In genomic region chr6:55223986-55224385, GRCm38 (mm10) we compare ENCODE assay signal across 17 mouse cellular contexts. TPM values are rescaled to one million over a fixed set of nuclear protein-coding genes. Genes with fewer than 3 reads are reported as not detected.
"Had no signal": no experiment of that assay in that cellular context is flagged by ENCODE, and none has a peak within 500 bp of the region (broad histone marks: within the 10 kb centered on the region; RNA-seq: fewer than 3 reads in every experiment).

No protein-coding gene starts in this region.

- H3K27ac ChIP-seq: neural tube, embryonic 15.5 days; stomach, embryonic 15.5 days; stomach, postnatal 0 days had no signal

- H3K4me3 ChIP-seq: neural tube, embryonic 15.5 days; stomach, embryonic 15.5 days had no signal

- H3K9me3 ChIP-seq: neural tube, embryonic 15.5 days; stomach, embryonic 15.5 days had no signal

- H3K27me3 ChIP-seq: neural tube, embryonic 15.5 days; stomach, embryonic 15.5 days had no signal

- DNase-seq: retina, postnatal 1 day; right cerebral cortex, adult 18-20 months; right cerebral cortex, postnatal 14 days; right cerebral cortex, postnatal 25 days; right cerebral cortex, postnatal 4 days; spleen, adult 18-20 months; thymus, adult 18-20 months; thymus, adult 2 months; thymus, postnatal 14 days; thymus, postnatal 25 days; thymus, postnatal 36 days; thymus, postnatal 4 days had no signal

- H3K9ac ChIP-seq: neural tube, embryonic 15.5 days; stomach, embryonic 15.5 days had no signal

- H3K4me1 ChIP-seq: neural tube, embryonic 15.5 days; stomach, embryonic 15.5 days had no signal

- H3K4me2 ChIP-seq: neural tube, embryonic 15.5 days; stomach, embryonic 15.5 days had no signal

RNA-seq across cellular contexts. Expression of gene Mindy4, which starts 20.8 kb away (rescaled TPM):
- total RNA-seq: neutrophil, adult 5-6 weeks had no signal

RNA-seq across cellular contexts. Expression of gene Inmt, which starts 49.1 kb away (rescaled TPM):
- total RNA-seq: neutrophil, adult 5-6 weeks had no signal
- polyA plus RNA-seq: neural tube, embryonic 14.5 days; neural tube, embryonic 15.5 days had no signal
